Mouse (Mus musculus): ENCODE measurements at regions not wholly inside any gene's neighbourhood (a gene's known extent, or its start where the extent isn't known, plus 50 kb on each side); places are given as distances from the start of the nearest gene placed in this dataset.

DNA sequence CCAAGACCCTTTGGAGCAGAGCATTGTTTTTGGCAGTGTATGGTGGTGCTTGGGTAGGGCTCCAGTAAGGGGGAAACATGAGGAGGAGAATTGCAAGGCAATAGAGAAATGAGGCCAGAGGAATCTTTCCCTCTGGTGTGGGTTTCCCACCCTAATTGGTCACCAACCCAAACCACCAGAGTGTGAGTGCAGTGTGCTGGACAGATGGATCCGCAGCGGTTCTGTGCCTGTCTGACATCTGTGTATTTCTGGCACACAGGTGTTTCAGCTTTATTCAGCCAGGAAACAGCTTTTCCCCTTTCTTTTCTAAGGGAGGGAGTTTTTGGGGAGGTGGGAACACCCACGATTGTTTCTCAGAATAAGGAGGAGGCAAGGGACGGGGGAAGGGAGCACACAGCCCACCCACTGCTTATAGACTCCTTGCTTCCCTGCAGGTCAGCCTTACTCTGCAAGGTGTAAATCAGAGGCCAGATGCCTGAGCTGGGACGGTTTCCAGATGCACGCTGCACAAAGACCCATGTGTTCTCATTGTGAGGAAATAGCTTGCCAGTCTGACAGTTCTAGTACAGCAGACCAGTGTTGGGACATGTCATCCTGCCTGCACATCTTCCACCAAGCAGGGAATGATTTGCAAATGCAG is 175.2 kb upstream of the Gypa start:
- TF ChIP-seq EP300 (IDR thresholded peaks at IDR 0.05; ENCODE audit: low read depth) = no peak
- no peak for TF ChIP-seq CTCF (IDR thresholded peaks at IDR 0.05; ENCODE audit: low read depth)
- no peaks in the 10 kb centered on the region for H3K36me3 ChIP-seq (replicated peaks; ENCODE audit: control insufficient read depth, insufficient read depth, low read length)
- no peak overlapping the region for H3K4me3 ChIP-seq (ENCODE audit: low read depth, low read length)
- no peak overlapping the region for H3K4me2 ChIP-seq (ENCODE audit: low read depth, low read length)
- DNase-seq (ENCODE audit: low spot score) (no peak), ATAC-seq (ENCODE audit: insufficient read depth, low read depth) (no peak)
- WGBS = 38% methylated on average over 6 of the region's 6 CpGs
- no peak overlapping the region for H3K9ac ChIP-seq (replicated peaks; ENCODE audit: low read depth, low read length)
- no peak overlapping the region for H3K27ac ChIP-seq (ENCODE audit: low read depth)
- no peaks in the 10 kb centered on the region for H3K27me3 ChIP-seq (ENCODE audit: control insufficient read depth, insufficient read depth, low read length)
- H3K4me1 ChIP-seq (ENCODE audit: control insufficient read depth, insufficient read depth) = no peaks in the 10 kb centered on the region
- H3K9me3 ChIP-seq (replicated peaks; ENCODE audit: control insufficient read depth, low read length) = no peaks in the 10 kb centered on the region

DNA sequence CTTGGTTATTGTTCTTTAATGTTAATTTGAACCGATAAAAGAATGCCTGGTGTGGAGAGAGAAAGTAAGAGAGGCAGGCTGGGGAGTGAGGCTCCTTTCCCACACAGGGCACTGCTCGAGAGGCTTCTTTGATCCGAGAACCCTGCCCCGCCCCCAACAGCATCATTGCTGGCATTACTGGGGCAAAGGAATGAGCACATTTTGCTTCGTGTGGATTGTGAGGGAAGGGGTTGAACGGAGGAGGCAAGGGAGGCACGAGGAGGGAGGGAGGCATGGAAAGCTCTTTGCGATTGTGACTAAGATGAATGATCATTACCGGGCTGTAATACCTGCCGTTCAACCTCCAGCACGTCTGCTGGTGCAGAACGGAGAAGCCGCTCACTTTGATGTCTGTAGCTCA is 178.2 kb upstream of the Gypa start:
- Histone ChIP-seq H3K4me3 (ENCODE audit: low read depth, low read length) (peak overlapping the region; percentile 21), H3K9me3 (replicated peaks; ENCODE audit: control insufficient read depth, low read length) (no peaks in the 10 kb centered on the region), H3K27me3 (ENCODE audit: control insufficient read depth, insufficient read depth, low read length) (no peaks in the 10 kb centered on the region), H3K9ac (replicated peaks; ENCODE audit: low read depth, low read length) (no peak overlapping the region), H3K4me2 (ENCODE audit: low read depth, low read length) (peak overlapping the region; percentile 51), H3K27ac (ENCODE audit: low read depth) (no peak overlapping the region), H3K4me1 (ENCODE audit: control insufficient read depth, insufficient read depth) (no peaks in the 10 kb centered on the region), H3K36me3 (replicated peaks; ENCODE audit: control insufficient read depth, insufficient read depth, low read length) (no peaks in the 10 kb centered on the region)
- TF ChIP-seq CTCF (IDR thresholded peaks at IDR 0.05; ENCODE audit: low read depth) = no peak
- no peak for TF ChIP-seq EP300 (IDR thresholded peaks at IDR 0.05; ENCODE audit: low read depth)
- peak; percentile 12 for DNase-seq (ENCODE audit: low spot score)
- 11% methylated on average over 13 of the region's 13 CpGs for WGBS
- no peak for ATAC-seq (ENCODE audit: insufficient read depth, low read depth)

- DNase-seq (ENCODE audit: low spot score) (no peak), ATAC-seq (ENCODE audit: insufficient read depth, low read depth) (no peak)
- Histone ChIP-seq H3K9ac (replicated peaks; ENCODE audit: low read depth, low read length) (no peak overlapping the region), H3K4me2 (ENCODE audit: low read depth, low read length) (peak overlapping the region; percentile 51; the same call in 1 of the 2 replicates), H3K36me3 (replicated peaks; ENCODE audit: control insufficient read depth, insufficient read depth, low read length) (no peaks in the 10 kb centered on the region), H3K4me3 (ENCODE audit: low read depth, low read length) (peak overlapping the region; percentile 21), H3K27me3 (ENCODE audit: control insufficient read depth, insufficient read depth, low read length) (no peaks in the 10 kb centered on the region), H3K4me1 (ENCODE audit: control insufficient read depth, insufficient read depth) (no peaks in the 10 kb centered on the region), H3K27ac (ENCODE audit: low read depth) (no peak overlapping the region), H3K9me3 (replicated peaks; ENCODE audit: control insufficient read depth, low read length) (no peaks in the 10 kb centered on the region)
- 32% methylated on average over 7 of the region's 7 CpGs for WGBS
- TF ChIP-seq CTCF (IDR thresholded peaks at IDR 0.05; ENCODE audit: low read depth) (no peak), EP300 (IDR thresholded peaks at IDR 0.05; ENCODE audit: low read depth) (no peak)
These were observed 178.8 kb upstream of the Gypa start for GRCm38 (mm10) chr8:80314826-80315225.

DNA sequence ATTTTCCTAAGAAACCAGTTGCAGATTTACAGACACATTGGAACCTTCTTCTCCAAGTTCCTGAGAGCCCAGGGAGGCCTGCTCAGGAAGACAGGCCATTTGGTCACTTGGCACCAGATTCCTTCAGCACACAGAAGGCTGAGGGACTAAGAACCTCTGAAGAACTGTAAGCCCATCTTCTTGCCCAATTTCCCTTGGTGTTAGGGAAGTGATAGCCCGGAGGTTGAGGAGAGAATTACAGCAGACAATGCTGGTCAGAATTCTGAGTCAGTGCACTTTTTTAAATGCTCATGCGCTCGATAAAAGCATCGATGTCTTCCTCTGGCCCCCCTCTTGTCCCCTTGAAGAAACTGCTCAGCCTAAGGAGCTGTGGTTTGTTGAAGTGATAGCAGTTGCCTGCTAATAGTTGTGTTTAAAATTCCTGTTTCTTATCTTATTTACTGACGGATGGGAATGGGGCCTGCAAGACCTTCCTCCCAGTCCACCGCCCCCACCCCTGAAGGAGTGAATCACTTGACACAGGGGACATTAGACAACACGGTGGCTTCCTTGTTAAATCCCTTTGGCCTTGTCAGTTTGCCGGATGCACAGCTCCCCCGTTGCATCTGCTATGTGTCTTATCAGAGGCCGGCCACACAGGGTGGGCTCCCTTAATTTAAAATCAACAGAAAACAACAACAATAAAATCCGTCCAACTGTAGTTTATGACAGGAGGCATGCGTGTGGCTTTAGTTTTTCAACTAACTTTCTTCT is 179.5 kb upstream of the Gypa start:
- H3K9me3 ChIP-seq (replicated peaks; ENCODE audit: control insufficient read depth, low read length) = no peaks in the 10 kb centered on the region
- ATAC-seq (ENCODE audit: insufficient read depth, low read depth) = no peak
- no peak overlapping the region for H3K4me2 ChIP-seq (ENCODE audit: low read depth, low read length)
- TF ChIP-seq EP300 (IDR thresholded peaks at IDR 0.05; ENCODE audit: low read depth) (no peak), CTCF (IDR thresholded peaks at IDR 0.05; ENCODE audit: low read depth) (no peak)
- 35% methylated on average over 12 of the region's 12 CpGs for WGBS
- H3K27me3 ChIP-seq (ENCODE audit: control insufficient read depth, insufficient read depth, low read length) = no peaks in the 10 kb centered on the region
- H3K27ac ChIP-seq (ENCODE audit: low read depth) = no peak overlapping the region
- H3K36me3 ChIP-seq (replicated peaks; ENCODE audit: control insufficient read depth, insufficient read depth, low read length) = no peaks in the 10 kb centered on the region
- H3K4me3 ChIP-seq (ENCODE audit: low read depth, low read length) = no peak overlapping the region
- no peak for DNase-seq (ENCODE audit: low spot score)
- no peaks in the 10 kb centered on the region for H3K4me1 ChIP-seq (ENCODE audit: control insufficient read depth, insufficient read depth)
- no peak overlapping the region for H3K9ac ChIP-seq (replicated peaks; ENCODE audit: low read depth, low read length)

- TF ChIP-seq EP300 (IDR thresholded peaks at IDR 0.05; ENCODE audit: low read depth) (no peak), CTCF (IDR thresholded peaks at IDR 0.05; ENCODE audit: low read depth) (no peak)
- Histone ChIP-seq H3K36me3 (replicated peaks; ENCODE audit: control insufficient read depth, insufficient read depth, low read length) (no peaks in the 10 kb centered on the region), H3K27me3 (ENCODE audit: control insufficient read depth, insufficient read depth, low read length) (no peaks in the 10 kb centered on the region), H3K4me2 (ENCODE audit: low read depth, low read length) (no peak overlapping the region), H3K9ac (replicated peaks; ENCODE audit: low read depth, low read length) (no peak overlapping the region), H3K4me3 (ENCODE audit: low read depth, low read length) (no peak overlapping the region), H3K4me1 (ENCODE audit: control insufficient read depth, insufficient read depth) (no peaks in the 10 kb centered on the region), H3K27ac (ENCODE audit: low read depth) (no peak overlapping the region), H3K9me3 (replicated peaks; ENCODE audit: control insufficient read depth, low read length) (no peaks in the 10 kb centered on the region)
- DNase-seq (ENCODE audit: low spot score) = no peak
- WGBS = 73% methylated on average over 4 of the region's 4 CpGs
- no peak for ATAC-seq (ENCODE audit: insufficient read depth, low read depth)
These were observed 185.8 kb upstream of the Gypa start for GRCm38 (mm10) chr8:80307761-80308160.

Measured in heart, postnatal 0 days (tissue).